Mouse (Mus musculus): ENCODE measurements at regions not wholly inside any gene's neighbourhood (a gene's known extent, or its start where the extent isn't known, plus 50 kb on each side); places are given as distances from the start of the nearest gene placed in this dataset.

GRCm38 (mm10) chr14:46071244-46071643 is 308.0 kb upstream of the Gm15217 start:
- no peak for TF ChIP-seq CTCF (IDR thresholded peaks at IDR 0.05; ENCODE audit: low read depth)
- no peak for TF ChIP-seq EP300 (IDR thresholded peaks at IDR 0.05; ENCODE audit: low read depth)
